Mouse (Mus musculus): ENCODE results near the gene Arhgap21. TPM values are rescaled to one million over a fixed set of nuclear protein-coding genes. Genes with fewer than 3 reads are reported as not detected.
"Not testable (repeated sequence)": the region's sequence is repeated elsewhere in the genome, so short reads cannot be mapped to it uniquely, and the experiment has no call there.

The Arhgap21 gene
- polyA plus RNA-seq, 1 experiment from 2014 or later, result 15.3 TPM

DNA sequence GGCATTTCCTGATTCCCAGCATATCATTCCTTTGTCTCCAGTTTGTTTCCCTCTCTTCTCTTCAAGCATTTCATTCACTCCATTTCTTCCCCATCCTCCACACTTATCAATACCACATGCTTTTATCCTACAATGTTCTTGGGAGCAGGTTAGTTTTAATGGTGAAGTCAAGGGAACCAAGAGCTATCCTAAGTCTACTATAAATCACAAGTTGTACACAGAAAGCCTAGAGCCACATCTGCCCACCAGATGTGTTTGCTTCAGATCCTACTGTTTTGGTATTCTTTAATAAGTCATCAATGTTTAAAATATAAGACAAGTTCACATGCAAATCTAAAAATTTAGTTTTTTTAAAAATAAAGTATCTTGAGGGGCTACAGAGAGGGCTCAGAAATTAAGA is 27.6 kb downstream of the Arhgap21 start:
- H3K9me3 ChIP-seq (ENCODE audit: control insufficient read depth, low read length), result no peaks in the 10 kb centered on the region
- no peaks in the 10 kb centered on the region; the same call in 1 of the 2 replicates for H3K36me3 ChIP-seq (ENCODE audit: control insufficient read depth, insufficient read depth, low read length)
- no peak for ATAC-seq (replicated peaks; ENCODE audit: low FRiP score)
- DNase-seq (ENCODE audit: low spot score), result no peak
- no peak overlapping the region for H3K4me2 ChIP-seq
- no peaks in the 10 kb centered on the region for H3K27me3 ChIP-seq (replicated peaks; ENCODE audit: control insufficient read depth, insufficient read depth, low read length)
- peaks cover 45% of the 10 kb centered on the region for H3K4me1 ChIP-seq (replicated peaks; ENCODE audit: control insufficient read depth, insufficient read depth, low read length)
- H3K9ac ChIP-seq (ENCODE audit: low read depth, low read length), result no peak overlapping the region
- H3K4me3 ChIP-seq (ENCODE audit: low read depth, low read length), result no peak overlapping the region
- H3K27ac ChIP-seq (ENCODE audit: low read depth, low read length), result no peak overlapping the region

DNA sequence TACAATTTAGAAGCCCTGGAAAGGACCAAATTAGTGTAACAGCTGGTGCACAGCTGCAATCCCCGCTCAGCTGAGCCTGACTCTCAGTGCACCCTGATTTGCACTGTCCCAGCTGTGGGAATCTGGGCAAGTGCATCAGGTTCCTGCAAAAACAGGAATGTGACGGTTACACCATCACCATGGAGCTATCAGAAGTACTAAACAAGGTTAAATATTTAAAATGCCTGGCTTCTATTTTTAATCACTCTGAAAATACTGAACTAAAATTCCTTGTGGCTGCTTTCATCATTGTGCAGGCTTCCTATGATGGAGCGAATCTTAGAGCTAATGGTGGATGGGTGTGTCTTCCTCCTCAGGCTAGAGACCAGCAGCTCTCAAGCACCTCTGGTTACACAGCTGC is 29.3 kb downstream of the Arhgap21 start:
- Histone ChIP-seq H3K27me3 (replicated peaks; ENCODE audit: control insufficient read depth, insufficient read depth, low read length) (no peaks in the 10 kb centered on the region), H3K4me2 (no peak overlapping the region), H3K4me1 (replicated peaks; ENCODE audit: control insufficient read depth, insufficient read depth, low read length) (peaks cover 46% of the 10 kb centered on the region), H3K27ac (ENCODE audit: low read depth, low read length) (no peak overlapping the region), H3K36me3 (ENCODE audit: control insufficient read depth, insufficient read depth, low read length) (no peaks in the 10 kb centered on the region), H3K9me3 (ENCODE audit: control insufficient read depth, low read length) (no peaks in the 10 kb centered on the region), H3K4me3 (ENCODE audit: low read depth, low read length) (no peak overlapping the region), H3K9ac (ENCODE audit: low read depth, low read length) (no peak overlapping the region)
- DNase-seq (ENCODE audit: low spot score) (no peak), ATAC-seq (replicated peaks; ENCODE audit: low FRiP score) (no peak)
- 82% methylated on average over 3 of the region's 3 CpGs for WGBS

DNA sequence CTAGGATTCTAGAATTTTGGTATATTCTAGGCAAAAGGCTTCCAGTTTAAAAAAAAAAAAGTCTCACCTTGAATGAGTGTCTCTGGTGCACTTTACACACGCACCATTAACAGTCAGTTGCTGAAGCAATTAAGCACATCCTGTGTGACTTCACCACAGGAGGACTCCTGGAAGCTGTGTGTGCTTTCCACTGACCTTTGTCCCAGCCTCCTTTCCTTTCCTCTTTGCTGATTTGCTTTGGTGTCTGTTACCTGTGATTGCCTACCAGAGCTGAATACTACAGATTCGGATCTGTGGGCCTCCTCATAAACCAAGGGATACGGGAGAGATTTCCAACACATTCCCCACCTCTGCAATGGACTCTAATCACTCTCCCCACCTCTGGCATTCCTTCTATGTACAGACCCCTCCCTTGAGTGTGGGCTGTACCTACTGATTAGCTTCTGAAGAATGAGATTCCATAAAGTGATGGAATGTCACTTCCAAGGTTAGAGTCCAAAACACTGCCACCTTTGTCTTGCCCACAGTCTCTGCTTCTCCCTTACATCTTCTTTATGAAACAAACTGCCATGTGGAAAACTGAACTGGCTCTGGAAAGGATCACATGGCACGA is 32.0 kb downstream of the Arhgap21 start:
- H3K4me2 ChIP-seq, result no peak overlapping the region
- H3K4me3 ChIP-seq (ENCODE audit: low read depth, low read length), result no peak overlapping the region
- H3K36me3 ChIP-seq (ENCODE audit: control insufficient read depth, insufficient read depth, low read length), result no peaks in the 10 kb centered on the region
- peaks cover 23% of the 10 kb centered on the region for H3K4me1 ChIP-seq (replicated peaks; ENCODE audit: control insufficient read depth, insufficient read depth, low read length)
- WGBS, result 60% methylated on average over 4 of the region's 4 CpGs
- no peaks in the 10 kb centered on the region for H3K9me3 ChIP-seq (ENCODE audit: control insufficient read depth, low read length)
- H3K27me3 ChIP-seq (replicated peaks; ENCODE audit: control insufficient read depth, insufficient read depth, low read length), result no peaks in the 10 kb centered on the region
- H3K27ac ChIP-seq (ENCODE audit: low read depth, low read length), result no peak overlapping the region
- ATAC-seq (replicated peaks; ENCODE audit: low FRiP score) (no peak), DNase-seq (ENCODE audit: low spot score) (no peak)
- no peak overlapping the region for H3K9ac ChIP-seq (ENCODE audit: low read depth, low read length)

DNA sequence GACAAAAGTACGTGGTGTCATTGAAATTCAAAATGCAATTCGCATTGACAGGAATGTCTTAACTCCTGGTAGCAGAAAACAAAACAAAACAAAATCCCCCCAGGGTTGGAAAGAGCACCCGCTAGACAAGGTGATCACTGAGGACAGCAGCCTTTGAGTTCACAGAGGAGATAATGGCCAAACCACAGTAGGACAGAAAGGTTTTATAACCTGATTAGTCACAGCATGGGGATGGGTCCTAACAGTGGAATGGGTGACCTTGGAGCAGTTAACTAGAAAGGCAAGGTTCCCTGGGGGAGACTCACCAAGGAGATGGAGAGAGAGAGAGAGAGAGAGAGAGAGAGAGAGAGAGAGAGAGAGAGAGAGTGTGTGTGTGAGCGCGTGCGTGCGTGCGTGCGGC is 34.3 kb downstream of the Arhgap21 start:
- ATAC-seq (replicated peaks; ENCODE audit: low FRiP score) (no peak), DNase-seq (ENCODE audit: low spot score) (no peak)
- Histone ChIP-seq H3K27ac (ENCODE audit: low read depth, low read length) (no peak overlapping the region), H3K4me2 (no peak overlapping the region), H3K4me1 (replicated peaks; ENCODE audit: control insufficient read depth, insufficient read depth, low read length) (peaks cover 25% of the 10 kb centered on the region), H3K9ac (ENCODE audit: low read depth, low read length) (no peak overlapping the region), H3K4me3 (ENCODE audit: low read depth, low read length) (no peak overlapping the region), H3K27me3 (replicated peaks; ENCODE audit: control insufficient read depth, insufficient read depth, low read length) (no peaks in the 10 kb centered on the region), H3K9me3 (ENCODE audit: control insufficient read depth, low read length) (no peaks in the 10 kb centered on the region), H3K36me3 (ENCODE audit: control insufficient read depth, insufficient read depth, low read length) (0 out of 2 replicates have a peak, but pooled peaks cover 2% of the 10 kb centered on the region)
- WGBS, result 76% methylated on average over 9 of the region's 9 CpGs

DNA sequence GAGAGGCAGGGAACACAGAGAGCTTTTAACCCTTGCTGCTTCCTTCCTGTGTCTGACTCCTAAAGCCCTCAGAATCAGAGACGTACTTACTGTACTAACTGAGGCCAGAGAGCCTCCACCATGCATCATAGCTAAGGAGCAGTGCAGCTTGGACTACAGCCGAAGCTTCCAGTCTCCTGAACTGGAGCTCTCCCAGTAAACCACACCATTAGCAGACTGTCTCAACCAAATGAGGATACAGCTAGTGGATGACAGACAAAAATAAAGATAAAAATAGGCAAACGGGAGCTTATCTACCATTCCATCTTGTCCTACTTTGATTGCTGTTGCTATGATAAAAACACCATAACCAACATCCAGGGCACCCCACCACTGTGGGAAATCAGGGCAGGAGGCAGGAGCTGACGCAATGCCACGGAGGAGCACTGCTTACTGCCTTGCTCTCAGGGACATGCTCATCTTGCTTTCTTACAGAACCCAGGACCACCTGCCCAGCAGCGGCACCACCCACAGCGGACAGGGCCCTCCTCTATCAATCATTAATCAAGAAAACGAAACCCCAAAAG is 35.9 kb downstream of the Arhgap21 start:
- Histone ChIP-seq H3K27ac (ENCODE audit: low read depth, low read length) (no peak overlapping the region), H3K27me3 (replicated peaks; ENCODE audit: control insufficient read depth, insufficient read depth, low read length) (no peaks in the 10 kb centered on the region), H3K36me3 (ENCODE audit: control insufficient read depth, insufficient read depth, low read length) (0 out of 2 replicates have a peak, but pooled peaks cover 2% of the 10 kb centered on the region), H3K4me2 (no peak overlapping the region), H3K9ac (ENCODE audit: low read depth, low read length) (no peak overlapping the region), H3K4me1 (replicated peaks; ENCODE audit: control insufficient read depth, insufficient read depth, low read length) (peaks cover 25% of the 10 kb centered on the region), H3K4me3 (ENCODE audit: low read depth, low read length) (no peak overlapping the region), H3K9me3 (ENCODE audit: control insufficient read depth, low read length) (no peaks in the 10 kb centered on the region)
- DNase-seq (ENCODE audit: low spot score) (no peak), ATAC-seq (replicated peaks; ENCODE audit: low FRiP score) (no peak)
- WGBS, result 76% methylated on average over 8 of the region's 8 CpGs

DNA sequence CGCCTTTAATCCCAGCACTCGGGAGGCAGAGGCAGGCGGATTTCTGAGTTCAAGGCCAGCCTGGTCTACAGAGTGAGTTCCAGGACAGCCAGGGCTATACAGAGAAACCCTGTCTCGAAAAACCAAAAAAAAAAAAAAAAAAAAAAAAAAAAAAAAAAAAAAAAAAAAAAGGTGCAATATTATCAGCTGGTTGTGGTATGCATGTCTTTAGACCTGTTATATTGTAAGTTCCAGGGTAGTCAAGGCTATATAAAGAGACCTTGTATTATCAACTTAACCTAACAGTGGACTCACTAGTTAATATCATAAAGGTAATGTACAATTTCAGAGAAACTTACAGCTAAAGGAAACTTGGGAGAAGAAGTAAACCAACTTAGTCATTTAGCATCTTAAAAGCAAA is 36.9 kb downstream of the Arhgap21 start:
- not testable (repeated sequence) for H3K4me2 ChIP-seq; H3K27ac ChIP-seq (ENCODE audit: low read depth, low read length); H3K4me3 ChIP-seq (ENCODE audit: low read depth, low read length); ATAC-seq (replicated peaks; ENCODE audit: low FRiP score); H3K9ac ChIP-seq (ENCODE audit: low read depth, low read length); DNase-seq (ENCODE audit: low spot score); H3K36me3 ChIP-seq (ENCODE audit: control insufficient read depth, insufficient read depth, low read length); H3K27me3 ChIP-seq (replicated peaks; ENCODE audit: control insufficient read depth, insufficient read depth, low read length); H3K9me3 ChIP-seq (ENCODE audit: control insufficient read depth, low read length)
- peaks cover 18% of the 10 kb centered on the region for H3K4me1 ChIP-seq (replicated peaks; ENCODE audit: control insufficient read depth, insufficient read depth, low read length)
- WGBS, result 100% methylated on average over 3 of the region's 4 CpGs

DNA sequence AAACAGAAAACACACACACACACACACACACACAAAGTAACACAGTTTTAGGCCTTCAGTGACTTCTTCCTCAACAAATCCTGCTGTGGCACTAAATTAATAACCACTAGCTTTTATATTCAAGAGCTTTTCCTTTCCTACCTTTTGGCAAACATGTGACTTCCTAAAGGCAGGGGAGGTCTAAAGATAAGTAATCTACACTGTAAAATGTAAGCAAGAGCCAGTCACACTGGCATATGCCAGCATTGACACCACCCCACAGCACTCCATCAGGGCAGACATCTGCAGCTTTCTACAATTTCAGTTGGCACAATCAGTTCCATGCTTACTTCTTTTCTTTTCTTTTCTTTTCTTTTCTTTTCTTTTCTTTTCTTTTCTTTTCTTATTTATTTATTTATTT is 40.2 kb downstream of the Arhgap21 start:
- no peak overlapping the region for H3K4me3 ChIP-seq (ENCODE audit: low read depth, low read length)
- no peak for DNase-seq (ENCODE audit: low spot score)
- no peak overlapping the region for H3K4me2 ChIP-seq
- no peak for ATAC-seq (replicated peaks; ENCODE audit: low FRiP score)
- H3K27ac ChIP-seq (ENCODE audit: low read depth, low read length), result no peak overlapping the region
- no peaks in the 10 kb centered on the region for H3K9me3 ChIP-seq (ENCODE audit: control insufficient read depth, low read length)
- peaks cover 16% of the 10 kb centered on the region for H3K4me1 ChIP-seq (replicated peaks; ENCODE audit: control insufficient read depth, insufficient read depth, low read length)
- no peak overlapping the region for H3K9ac ChIP-seq (ENCODE audit: low read depth, low read length)
- 0 out of 2 replicates have a peak, but pooled peaks cover 2% of the 10 kb centered on the region for H3K36me3 ChIP-seq (ENCODE audit: control insufficient read depth, insufficient read depth, low read length)
- H3K27me3 ChIP-seq (replicated peaks; ENCODE audit: control insufficient read depth, insufficient read depth, low read length), result no peaks in the 10 kb centered on the region

DNA sequence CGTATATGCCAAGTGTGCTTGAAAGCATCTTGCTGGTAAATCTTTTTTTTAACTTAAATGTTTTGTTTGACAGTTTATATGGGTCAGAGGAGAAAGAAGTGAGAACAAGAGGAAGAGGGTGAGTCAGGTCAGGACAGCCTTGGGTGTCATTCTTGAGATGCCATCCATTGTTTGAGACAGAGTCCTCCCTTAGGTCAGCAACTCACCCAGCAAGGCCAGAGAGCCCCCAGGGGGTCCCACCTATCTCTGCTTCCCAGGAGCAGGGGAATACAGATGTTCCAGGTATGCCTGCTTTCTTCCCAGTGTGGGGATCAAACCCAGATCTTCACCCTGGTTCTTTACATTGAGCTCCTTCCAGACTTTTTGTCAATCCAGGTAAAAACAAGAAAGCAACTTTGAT is 43.7 kb downstream of the Arhgap21 start:
- Histone ChIP-seq H3K27me3 (replicated peaks; ENCODE audit: control insufficient read depth, insufficient read depth, low read length) (no peaks in the 10 kb centered on the region), H3K4me3 (ENCODE audit: low read depth, low read length) (no peak overlapping the region), H3K4me1 (replicated peaks; ENCODE audit: control insufficient read depth, insufficient read depth, low read length) (peaks cover 10% of the 10 kb centered on the region; the same call in 1 of the 2 replicates), H3K9me3 (ENCODE audit: control insufficient read depth, low read length) (no peaks in the 10 kb centered on the region), H3K27ac (ENCODE audit: low read depth, low read length) (no peak overlapping the region), H3K4me2 (no peak overlapping the region), H3K36me3 (ENCODE audit: control insufficient read depth, insufficient read depth, low read length) (0 out of 2 replicates have a peak, but pooled peaks cover 2% of the 10 kb centered on the region), H3K9ac (ENCODE audit: low read depth, low read length) (no peak overlapping the region)
- WGBS, result 81% methylated on average over 1 of the region's 1 CpGs
- ATAC-seq (replicated peaks; ENCODE audit: low FRiP score), result no peak
- DNase-seq (ENCODE audit: low spot score), result no peak

DNA sequence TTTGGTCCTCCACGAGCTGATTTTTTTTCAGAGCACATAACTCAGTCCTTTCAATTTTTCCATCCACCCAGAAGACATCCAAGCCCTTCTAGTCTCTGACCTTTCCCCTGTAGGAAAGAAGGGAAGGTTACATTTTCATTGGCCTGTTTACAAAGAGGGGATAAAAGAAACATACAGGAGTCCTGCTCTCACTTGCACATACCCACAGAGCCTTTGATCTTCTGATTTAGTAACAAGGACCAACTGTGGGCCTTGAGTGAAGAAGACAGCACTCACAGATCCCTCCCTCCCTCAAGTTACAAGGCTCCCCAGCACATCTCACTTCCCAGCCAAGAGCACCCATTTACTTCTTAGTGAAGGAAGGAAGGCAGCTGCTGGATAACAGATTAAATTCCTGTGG is 46.3 kb downstream of the Arhgap21 start:
- ATAC-seq (replicated peaks; ENCODE audit: low FRiP score), result no peak

More for the DNA sequence above, 46.3 kb downstream of the Arhgap21 start:
- DNase-seq (ENCODE audit: low spot score), result no peak
- Histone ChIP-seq H3K4me1 (replicated peaks; ENCODE audit: control insufficient read depth, insufficient read depth, low read length) (peaks cover 7% of the 10 kb centered on the region; the same call in 1 of the 2 replicates), H3K9me3 (ENCODE audit: control insufficient read depth, low read length) (no peaks in the 10 kb centered on the region), H3K4me2 (no peak overlapping the region), H3K9ac (ENCODE audit: low read depth, low read length) (no peak overlapping the region), H3K4me3 (ENCODE audit: low read depth, low read length) (no peak overlapping the region), H3K27me3 (replicated peaks; ENCODE audit: control insufficient read depth, insufficient read depth, low read length) (no peaks in the 10 kb centered on the region), H3K36me3 (ENCODE audit: control insufficient read depth, insufficient read depth, low read length) (no peaks in the 10 kb centered on the region), H3K27ac (ENCODE audit: low read depth, low read length) (no peak overlapping the region)
- WGBS, result 31% methylated on average over 1 of the region's 1 CpGs

Measured in liver, embryonic 11.5 days (tissue).